Mouse (Mus musculus) heart, adult 9 months (tissue): ENCODE results near the gene Tex38.

Experiments
- DNase-seq, 2 experiments: peaks; one replicate each; pipeline ENCODE4 v3.0.0; 2022; ENCODE audit warnings: low spot score in 2 of 2

Gene Tex38

DNA sequence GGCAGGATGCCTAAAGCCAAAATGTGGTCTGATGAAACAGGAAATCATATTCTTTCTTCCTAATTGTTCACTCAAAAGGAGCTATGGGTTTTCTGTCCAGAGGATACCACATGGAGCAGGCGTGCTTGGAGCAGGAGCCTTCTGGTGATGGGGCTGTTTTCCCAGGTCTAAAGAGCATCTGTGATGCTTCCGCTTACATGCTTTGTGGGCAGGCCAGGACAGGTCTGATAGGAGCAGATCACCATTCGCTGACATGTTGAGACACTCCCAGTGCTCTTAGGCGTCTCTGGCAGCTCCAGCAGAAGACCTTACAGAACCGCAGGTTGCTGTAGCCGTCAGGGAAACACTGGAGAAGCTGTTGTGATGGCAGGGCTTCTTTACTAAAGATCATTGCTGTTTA, 5.8 kb downstream of the Tex38 start:
- DNase-seq = no peak

DNA sequence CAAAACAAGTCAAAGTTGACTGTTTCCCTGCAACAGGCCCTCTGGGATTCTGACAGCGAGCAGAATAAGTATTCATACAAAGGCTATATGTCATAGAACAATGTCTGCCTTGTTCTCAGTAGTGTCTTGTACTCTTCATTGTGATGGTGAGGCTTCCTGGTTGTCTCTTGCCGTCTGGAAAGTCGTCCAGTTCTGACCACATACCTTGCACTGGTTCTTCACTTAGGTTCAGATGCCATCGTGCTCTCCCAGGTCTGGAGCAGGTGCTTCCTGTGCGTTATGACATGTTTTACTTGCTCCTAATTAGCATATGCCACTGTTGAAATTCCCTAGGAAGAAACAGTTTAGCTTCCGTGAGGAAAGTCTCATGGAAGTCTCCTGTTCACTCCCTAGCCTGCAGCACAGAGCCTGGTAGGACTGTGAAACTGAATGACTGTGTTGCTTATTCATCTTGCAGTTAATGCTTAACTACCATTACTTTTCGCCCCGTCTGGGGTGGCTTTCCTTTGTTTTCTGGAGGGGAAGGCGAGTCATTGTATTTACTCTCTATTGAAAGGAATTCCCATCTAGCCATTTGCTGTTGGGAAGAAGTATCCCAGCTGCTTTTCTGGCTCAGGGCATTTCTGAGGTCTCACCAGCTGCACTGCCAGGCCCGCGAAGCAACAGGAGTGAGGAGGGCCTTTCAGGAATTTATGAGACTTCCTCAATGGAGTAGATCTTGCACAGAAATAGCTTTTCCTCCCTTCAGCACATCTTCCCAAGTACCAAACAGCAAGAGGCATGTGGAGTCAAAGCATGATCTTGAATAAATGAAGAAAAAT, 13.0 kb downstream of the Tex38 start:
- DNase-seq = no peak

DNA sequence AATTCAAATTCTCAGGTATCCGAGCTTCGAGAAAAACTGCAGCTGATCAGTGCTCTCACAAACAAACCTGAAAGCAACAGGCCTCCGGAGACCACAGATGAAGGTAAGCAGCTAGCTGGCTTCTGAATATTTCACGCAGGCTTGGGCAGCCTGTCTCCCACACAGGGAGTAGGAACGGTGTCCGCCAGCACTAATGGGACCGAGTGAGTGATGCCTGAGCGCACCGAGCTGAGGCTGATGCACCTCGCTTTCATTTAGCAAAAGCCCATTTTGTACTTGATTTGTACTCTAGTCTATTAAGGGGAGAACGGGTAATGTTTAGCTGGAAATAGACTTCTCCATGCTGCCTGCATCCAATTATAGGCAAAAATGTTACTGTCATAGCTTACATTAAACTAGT, 16.2 kb downstream of the Tex38 start:
- DNase-seq = no peak

DNA sequence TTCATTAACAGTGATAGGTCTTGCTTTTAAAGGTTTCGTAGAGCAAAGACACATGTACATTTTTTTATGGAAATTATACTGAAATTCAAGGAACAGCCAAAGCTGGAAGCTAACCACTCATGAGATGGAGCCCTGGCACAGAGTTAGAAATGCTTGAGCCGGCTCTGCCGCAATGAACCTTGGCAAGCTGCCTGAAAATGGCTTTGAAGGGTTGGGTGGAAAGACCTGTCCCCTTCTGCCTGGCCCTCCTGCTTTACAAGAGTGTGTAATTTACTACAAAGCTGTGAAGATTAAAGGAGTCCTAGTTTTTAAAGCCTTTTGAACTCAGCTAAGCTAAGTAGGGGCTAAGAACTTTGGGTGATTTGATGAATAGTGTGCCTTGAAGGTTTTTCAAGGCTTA, 19.6 kb downstream of the Tex38 start:
- DNase-seq = peak in 1 of 2 experiments; percentile 16

DNA sequence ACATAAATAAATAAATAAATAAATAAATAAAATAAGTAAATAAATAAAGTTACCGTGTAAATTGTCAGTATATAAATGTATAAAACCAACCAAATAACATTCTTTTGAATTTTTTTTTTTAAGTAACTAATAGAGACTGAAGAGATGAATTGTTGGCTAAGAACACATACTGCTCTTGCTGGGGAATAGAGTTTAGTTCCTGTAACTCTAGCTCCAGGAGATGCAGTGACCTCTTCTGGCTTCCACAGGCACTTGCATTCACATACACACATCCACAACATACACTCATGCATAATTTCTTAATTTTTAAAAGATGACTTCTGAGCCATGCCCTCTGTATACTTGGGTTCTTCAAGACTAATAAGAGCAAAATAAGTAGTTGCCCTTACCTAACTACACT, 26.0 kb downstream of the Tex38 start:
- no peak for DNase-seq

DNA sequence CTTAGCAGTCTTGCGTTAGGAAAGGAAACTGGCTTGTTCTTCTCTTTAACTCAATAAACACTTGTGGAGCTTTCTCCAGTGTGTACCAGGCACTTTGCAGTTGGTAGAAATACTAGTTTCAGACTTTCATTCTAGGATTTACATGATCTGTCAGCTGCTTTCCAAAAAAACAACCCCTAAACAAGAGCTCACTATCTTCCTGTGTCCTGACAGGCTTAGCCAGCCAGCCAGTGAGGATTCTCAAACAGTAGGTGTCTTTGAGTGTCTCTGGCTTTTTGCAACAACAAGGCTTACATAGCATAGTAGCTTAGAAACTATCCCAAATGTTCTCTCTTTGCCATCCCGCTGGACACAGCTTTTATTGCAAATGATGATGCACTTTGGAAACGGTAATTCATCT, 26.7 kb downstream of the Tex38 start:
- DNase-seq = no peak

DNA sequence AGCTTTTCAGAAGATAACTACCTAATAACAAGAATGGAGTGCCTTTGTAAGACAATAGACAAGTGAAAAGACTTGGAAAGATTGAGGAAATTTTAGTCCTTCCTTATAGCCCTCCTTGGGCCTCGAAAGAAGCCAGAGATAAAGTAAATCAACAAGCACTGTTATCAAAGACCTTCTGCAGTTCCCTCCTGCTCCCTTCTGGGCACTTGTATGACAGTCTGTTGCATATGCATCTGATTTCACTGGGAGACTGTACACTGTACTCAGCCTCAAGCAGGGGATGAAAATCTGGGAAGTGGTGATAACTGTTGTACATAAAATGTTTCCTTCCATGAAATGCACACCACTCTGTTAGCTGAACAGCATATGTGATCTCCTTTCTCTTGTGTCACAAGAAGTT, 31.5 kb downstream of the Tex38 start:
- DNase-seq = no peak

DNA sequence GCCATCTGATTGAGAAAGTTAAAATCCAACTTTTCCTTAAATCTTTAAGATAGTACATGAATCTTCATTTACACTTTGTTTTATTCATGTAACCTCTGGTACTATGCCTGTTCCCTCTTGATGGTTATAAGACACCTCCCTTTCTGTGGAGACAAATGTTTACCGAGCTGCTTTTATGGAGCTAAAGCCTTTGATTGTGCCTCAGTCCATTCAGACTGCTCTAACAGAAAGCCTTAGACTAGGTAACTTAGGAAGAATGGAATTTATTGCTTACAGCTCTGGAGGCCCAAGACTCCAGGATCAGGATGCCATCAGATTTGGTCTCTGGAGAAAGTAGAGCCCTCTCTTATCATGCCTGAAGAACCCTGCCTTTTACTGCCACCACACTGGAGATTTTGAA, 32.6 kb downstream of the Tex38 start:
- DNase-seq = no peak

DNA sequence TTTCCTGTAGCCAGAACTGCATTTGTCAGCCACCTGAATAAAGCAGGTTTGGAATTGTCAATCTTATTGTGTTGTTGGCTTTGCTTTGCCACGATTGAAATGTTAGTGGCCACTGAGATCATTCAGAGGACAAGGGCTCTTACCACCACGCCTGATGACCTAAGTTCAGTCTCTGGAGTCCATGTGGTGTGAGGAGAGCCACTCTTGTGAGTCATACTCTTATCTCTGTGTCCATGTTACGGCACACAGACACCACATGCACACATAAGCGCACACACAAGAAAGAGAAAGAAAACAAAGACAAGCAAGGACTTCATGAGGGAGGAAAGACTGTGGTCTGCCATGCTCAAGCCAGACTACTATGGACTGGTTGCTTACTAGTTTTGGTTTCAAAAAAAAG, 37.7 kb downstream of the Tex38 start:
- no peak for DNase-seq

DNA sequence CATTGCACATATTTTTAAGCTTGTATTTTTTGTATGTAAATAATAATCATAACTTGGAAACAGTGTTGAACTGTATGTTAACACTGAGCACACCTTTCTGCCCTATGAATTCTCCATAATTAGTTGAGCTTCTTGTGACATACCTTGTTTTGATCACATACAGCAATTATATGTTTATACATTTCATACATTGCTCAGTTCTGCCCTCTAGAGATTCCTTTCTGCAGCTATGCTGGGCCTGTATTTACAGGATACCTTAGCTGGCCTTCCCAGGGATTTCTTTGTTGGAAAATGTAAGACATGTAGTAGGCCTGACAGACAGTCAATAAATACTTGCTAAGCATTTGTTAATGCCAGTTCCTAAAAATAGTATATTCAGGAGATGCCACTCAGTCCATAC, 38.2 kb downstream of the Tex38 start:
- DNase-seq = no peak

DNA sequence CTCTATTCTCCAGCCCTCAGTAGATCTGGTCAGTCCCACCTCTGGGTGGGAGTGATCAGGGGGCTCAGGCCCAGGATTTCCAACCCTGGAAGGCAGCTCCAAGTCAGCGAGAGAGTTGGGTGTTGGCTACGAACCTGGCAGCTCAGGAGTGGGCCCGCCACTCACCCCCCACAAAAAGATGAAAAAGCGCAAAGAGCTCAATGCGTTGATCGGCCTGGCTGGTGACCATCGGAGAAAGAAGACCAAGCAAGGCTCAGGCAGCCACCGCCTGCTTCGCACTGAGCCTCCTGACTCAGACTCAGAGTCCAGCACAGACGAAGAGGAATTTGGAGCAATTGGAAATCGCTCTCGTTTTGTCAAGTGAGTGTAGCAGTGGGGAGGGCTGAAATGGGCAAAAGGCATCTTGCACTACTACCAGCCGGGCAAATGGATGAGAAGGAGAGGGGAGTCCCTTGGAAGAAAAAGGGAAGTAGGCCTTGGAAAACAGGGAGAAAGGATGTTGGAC, 42.3 kb downstream of the Tex38 start:
- no peak for DNase-seq

DNA sequence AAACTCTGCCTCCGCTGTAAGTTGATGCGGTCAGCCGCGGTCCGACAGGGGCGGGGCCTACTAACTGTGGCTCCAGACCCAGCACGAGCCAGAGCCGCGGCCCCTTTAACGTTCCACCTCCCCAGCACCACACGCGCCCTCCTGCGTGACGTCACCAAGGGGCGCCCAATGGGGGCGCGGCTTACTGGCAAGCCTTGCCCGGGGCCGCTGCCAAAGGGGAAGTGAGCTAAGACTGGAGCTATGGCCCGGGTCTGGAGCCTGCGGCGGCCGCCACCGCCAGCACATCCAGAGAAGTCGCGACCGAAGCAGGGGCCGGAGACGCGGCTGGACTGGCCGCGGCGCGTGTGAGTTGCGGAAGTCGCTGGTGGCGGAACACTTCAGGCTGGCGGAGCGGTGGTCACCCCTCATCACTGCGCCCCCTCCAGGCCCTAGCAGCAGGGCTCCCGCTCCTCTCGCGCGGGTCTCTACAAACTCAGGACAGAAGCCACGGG, 43.2 kb downstream of the Tex38 start, which contains the start of gene Efcab14:
Gene Efcab14, plus strand, starts transcription at position 194 of the 491 bp plus-strand sequence.
- peak; percentile 98 for DNase-seq

DNA sequence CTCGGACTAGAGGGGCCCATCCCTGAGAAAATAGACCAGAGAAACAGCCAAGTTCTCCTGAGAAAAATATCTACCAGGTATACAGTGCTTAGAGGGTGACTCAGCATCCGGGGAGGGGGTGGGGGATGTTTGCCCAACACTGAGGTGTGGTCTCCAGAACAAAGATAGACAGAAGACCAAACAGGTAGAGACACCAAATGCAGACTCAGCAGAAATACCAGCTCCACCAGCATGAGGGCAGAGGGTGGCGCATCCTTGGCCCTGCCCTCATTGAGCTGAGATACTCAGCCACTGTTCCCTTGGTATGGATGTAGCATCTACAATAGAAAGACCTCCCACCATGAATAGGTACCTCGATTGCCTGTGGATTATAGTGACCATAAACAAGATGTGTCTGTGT, 46.0 kb downstream of the Tex38 start:
- DNase-seq = no peak

DNA sequence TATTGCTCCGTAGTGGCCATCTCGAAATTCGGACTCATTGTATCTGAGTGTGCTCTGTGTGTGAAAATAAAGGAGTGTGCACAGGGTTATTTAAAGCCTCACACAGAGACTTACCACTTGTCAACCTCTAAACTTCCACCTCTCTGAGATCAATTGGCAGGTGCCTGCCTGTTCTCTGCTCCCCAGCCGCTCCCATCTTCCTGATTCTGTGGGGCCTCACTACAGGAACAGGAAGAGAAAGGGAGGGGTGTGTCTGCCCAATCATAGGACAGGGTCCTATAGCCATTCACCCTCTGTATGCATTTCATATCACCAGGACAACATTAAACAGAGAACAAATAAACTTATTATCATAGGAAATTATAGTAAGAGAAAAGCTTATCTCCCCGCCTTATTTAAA, 47.1 kb downstream of the Tex38 start:
- DNase-seq = no peak

DNA sequence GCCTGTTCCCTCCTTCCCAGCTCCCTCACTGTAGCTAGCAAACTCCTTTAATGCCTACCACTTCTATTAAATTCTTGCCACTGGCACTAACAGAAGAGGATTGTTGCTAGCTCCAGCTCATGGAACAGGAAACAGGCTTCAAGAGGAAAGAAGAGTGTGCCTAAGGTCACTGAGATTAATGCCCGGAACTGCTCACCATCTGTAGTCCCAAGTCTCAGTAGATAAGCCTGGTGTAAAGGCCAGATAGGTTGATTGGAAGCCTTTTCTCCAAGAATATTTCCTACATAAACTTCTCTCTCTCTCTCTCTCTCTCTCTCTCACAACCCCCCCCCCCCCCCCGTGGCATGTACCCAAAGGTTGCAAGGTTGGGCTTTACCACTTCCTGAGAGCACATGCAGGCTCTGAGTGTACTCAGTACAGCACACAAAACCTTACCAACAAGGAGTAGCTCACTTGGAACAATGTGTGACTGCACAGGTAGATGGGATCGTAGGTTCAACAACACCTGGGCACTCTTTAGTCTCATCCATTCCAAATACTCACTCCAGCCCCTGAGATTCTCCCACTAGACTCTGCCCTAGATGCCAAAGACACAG, 48.5 kb downstream of the Tex38 start:
- no peak for DNase-seq

DNA sequence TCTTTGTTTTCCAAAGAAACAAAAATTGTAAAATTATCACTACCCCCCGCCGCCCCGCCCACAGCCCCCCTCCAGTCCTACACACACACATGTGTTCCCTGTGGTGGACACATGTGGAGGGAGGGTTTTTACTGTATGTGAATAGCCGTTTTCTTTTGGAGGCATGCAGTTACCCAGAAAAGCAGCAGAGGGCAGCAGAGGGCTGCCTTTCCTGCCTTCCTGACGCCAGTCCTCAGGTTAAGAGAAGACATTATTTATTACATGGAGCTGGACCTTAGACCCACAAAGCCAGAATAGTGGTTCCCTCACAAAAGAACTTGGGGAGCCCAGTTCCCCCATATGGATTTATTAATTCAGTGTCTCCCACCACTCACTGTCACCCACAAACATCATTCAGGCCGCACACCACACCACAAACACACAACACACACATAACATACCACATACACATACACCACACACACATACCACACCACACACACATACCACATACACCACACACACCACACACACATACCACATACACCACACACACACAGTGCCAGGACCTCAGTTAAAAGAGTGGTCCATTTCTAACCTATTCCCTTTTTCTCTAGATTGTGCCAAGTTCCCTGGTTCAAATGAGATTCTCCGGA, 49.1 kb downstream of the Tex38 start:
- DNase-seq = peak; percentile 37 to 71
